Mouse (Mus musculus): ENCODE data around the gene Olfr907.

Gene Olfr907

DNA sequence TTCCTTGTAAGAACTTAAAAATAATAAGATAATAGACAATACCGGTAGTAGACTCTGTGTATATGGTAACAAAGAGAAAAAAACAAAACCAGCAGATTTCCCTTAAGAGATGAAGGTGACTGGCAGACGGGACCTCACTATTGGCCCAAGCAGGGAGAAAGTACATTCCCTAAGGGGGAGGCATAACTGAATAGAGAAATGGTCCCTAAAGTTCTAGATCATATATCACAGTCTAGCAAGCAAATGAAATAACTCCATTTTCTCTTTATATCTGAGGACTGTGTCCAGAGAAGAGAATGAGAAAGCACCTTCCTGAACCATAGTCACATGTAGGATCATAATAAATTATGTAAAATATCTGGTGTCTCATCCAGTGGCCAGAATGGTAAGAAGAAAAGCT, at the start of gene Olfr907:
Olfr907 (plus strand) TSS at position 301 of the 400 bp plus-strand sequence.
- DNase-seq (ENCODE audit: low spot score), result no peak

DNA sequence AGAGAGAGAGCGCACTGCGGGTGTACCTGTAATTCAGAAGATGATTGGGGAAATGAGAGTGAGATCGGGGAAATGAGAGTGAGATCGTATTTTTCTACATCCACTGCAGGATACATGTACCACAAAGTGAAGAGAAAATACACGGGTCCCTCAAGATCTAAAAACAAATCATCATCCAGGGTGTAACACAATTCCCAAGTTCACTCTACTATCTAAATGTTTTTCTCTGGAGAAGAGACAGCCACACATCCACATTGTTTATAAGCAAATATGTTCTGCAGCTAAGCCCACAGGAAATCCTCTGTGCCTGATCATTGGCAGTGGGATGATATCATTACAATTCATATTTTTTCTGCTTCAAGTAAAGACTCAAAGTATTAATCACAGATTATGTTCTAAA, 48.2 kb upstream of the Olfr907 start, which contains the start of gene Olfr902:
Olfr902 (plus strand) TSS at position 301 of the 400 bp plus-strand sequence.
- no peak for DNase-seq (ENCODE audit: low spot score)

DNA sequence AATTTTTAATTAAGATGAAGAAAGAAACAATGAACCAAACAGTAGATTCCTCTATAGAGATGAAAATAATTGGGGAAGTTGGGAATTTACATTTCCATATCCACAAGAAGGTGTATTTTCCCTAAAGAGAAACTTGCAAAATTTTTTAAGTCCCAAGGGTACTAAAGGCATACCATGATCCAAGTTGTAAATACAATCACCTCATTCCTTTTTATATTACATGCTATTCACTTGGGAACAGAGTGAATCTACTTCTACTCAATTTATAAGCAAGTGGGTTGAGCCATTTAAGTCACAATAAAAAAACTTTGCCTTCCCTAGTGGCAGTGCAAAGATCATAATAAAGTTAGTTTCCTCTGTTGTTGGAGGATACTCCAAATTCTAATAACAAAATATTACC, 32.8 kb upstream of the Olfr907 start, which contains the start of gene Olfr904:
Olfr904 (plus strand) TSS at position 301 of the 400 bp plus-strand sequence.
- no peak for DNase-seq (ENCODE audit: low spot score)

- no peak for DNase-seq (ENCODE audit: low spot score)
Measured at GRCm38 (mm10) chr9:38470807-38471206, 24.8 kb upstream of the Olfr907 start, which contains the start of gene Olfr905. Gene Olfr905, plus strand, starts transcription at chr9:38471107.

- no peak for DNase-seq (ENCODE audit: low spot score)
Measured at GRCm38 (mm10) chr9:38486785-38487184, 8.8 kb upstream of the Olfr907 start, which contains the start of gene Olfr906. Gene Olfr906, plus strand, starts transcription at chr9:38487085.

DNA sequence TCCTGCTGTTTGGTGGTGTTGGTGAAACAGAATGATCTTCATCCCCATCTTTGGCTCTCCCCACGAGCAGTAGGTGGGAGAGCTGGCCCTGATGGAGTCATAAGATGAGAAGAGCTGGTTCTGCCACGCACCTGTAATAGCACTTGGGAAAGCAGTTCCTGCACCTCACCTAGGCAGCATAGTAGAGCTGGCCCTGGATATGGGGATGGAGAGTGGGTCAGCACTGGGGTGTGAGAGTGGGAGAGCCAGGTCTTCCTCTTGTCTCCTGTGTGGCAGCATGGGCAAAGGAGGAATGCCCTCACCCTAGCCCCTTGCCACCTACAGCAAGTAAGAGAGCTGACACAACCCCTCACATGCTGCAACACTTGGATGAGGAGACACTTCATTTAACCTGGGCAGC, 16.8 kb downstream of the Olfr907 start:
- no peak for DNase-seq (ENCODE audit: low spot score)

DNA sequence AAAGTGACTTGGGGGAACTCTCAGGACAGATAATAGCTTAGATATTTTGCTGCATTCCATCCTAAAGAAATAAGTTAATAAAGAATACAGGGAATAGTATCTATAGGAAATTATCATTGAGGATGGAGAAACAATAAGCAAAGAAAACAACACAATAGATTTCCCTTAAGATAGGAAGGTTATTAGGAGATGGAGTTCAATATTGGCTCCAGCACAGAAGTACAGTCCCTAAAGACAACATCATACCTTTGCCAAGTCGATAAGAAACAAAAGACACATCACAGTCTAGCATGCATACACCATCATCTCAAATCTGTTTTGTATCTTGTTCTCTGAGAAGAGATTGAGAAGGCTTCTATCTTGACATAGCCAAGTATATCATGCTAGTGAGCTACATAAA, 25.7 kb downstream of the Olfr907 start, which contains the start of gene Olfr911-ps1:
Olfr911-ps1 (plus strand) TSS at position 301 of the 400 bp plus-strand sequence.
- DNase-seq (ENCODE audit: low spot score), result no peak

DNA sequence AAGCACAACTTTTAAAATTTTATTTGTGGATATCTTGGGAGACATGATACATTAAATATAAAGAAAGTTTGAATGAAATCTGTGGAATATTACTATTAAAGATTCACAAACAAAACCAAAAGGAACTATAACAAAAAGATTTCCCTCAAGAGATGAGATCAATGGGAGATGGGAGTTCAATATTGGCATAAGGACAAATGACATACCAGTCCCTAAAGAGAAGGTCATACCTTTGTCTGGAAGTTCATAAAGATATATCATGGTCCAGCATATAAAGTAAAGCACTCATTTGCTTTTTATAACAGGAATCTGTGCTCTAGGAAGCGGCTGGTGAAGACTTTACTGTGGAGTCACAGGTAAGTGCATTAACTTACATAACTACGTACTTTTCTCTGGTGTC, 41.9 kb downstream of the Olfr907 start, which contains the start of gene Olfr910:
Olfr910 (plus strand) TSS at position 301 of the 400 bp plus-strand sequence.
- no peak for DNase-seq (ENCODE audit: low spot score)
